Mouse (Mus musculus) erythroblast, embryonic 14.5 days (primary cell): ENCODE data around the gene Snd1.

ENCODE experiments used
- GATA1 ChIP-seq: IDR thresholded peaks from 2 replicates; pipeline ENCODE4 v1.6.1; 2012; ENCODE audit warnings: low read length, inconsistent platforms, mixed read lengths
- TAL1 ChIP-seq: IDR thresholded peaks from 3 replicates; pipeline ENCODE4 v1.6.1; 2012; ENCODE audit warnings: low read length, inconsistent platforms, mixed read lengths

DNA sequence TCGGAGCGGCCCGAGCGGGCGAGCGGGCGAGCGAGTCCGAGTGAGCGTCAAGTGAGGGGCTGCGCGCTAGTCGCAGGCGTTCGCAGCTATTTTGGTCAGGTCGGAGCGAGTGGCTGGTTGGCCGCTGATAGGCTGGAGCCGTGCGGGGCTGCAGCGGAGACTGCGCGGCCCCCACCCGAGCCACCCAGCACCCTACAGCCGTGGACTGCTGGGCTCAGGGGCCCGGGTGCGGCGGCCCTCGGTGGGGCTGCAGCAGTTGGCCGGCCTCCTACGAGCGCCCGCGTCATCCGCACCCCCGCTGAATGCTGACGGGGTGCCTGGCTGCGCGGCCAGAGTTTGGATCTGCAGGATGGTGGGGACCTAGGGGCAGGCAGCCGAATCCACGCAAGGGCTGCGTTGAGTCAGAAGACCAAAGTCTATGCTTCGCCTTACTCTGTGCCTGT lies 358.5 kb downstream of the Snd1 start:
- TF ChIP-seq TAL1 (no peak), GATA1 (no peak)
